Mouse (Mus musculus): ENCODE measurements at regions not wholly inside any gene's neighbourhood (a gene's known extent, or its start where the extent isn't known, plus 50 kb on each side); places are given as distances from the start of the nearest gene placed in this dataset.

GRCm38 (mm10) chr1:165046056-165046455, 110.7 kb upstream of the Xcl1 start:
- DNase-seq = no peak
- Histone ChIP-seq H3K4me1 (ENCODE audit: control insufficient read depth, insufficient read depth, low read length) (no peaks in the 10 kb centered on the region), H3K4me3 (ENCODE audit: insufficient read depth, low read depth, low read length) (no peak overlapping the region), H3K27me3 (replicated peaks; ENCODE audit: control insufficient read depth, insufficient read depth, low read length) (no peaks in the 10 kb centered on the region), H3K27ac (ENCODE audit: insufficient read depth, low read depth, low read length) (no peak overlapping the region), H3K36me3 (ENCODE audit: control insufficient read depth, insufficient read depth, low read length) (no peaks in the 10 kb centered on the region)
- whole genome bisulfite sequencing = 53% methylated on average over 4 of the region's 4 CpGs
- TF ChIP-seq POLR2A (IDR thresholded peaks at IDR 0.05; ENCODE audit: low read depth, low read length) (no peak), CTCF (conservative IDR thresholded peaks at IDR 0.05; ENCODE audit: insufficient read depth, insufficient read length, low read depth, low read length) (no peak)

- no peak for DNase-seq
- Histone ChIP-seq H3K4me1 (ENCODE audit: control insufficient read depth, insufficient read depth, low read length) (no peaks in the 10 kb centered on the region), H3K4me3 (ENCODE audit: insufficient read depth, low read depth, low read length) (no peak overlapping the region), H3K27ac (ENCODE audit: insufficient read depth, low read depth, low read length) (no peak overlapping the region), H3K27me3 (replicated peaks; ENCODE audit: control insufficient read depth, insufficient read depth, low read length) (no peaks in the 10 kb centered on the region), H3K36me3 (ENCODE audit: control insufficient read depth, insufficient read depth, low read length) (no peaks in the 10 kb centered on the region)
- WGBS = 62% methylated on average over 3 of the region's 3 CpGs
- TF ChIP-seq POLR2A (IDR thresholded peaks at IDR 0.05; ENCODE audit: low read depth, low read length) (no peak), CTCF (conservative IDR thresholded peaks at IDR 0.05; ENCODE audit: insufficient read depth, insufficient read length, low read depth, low read length) (no peak)
These were observed 108.0 kb upstream of the Xcl1 start for GRCm38 (mm10) chr1:165043361-165043760.

- no peak for TF ChIP-seq CTCF (conservative IDR thresholded peaks at IDR 0.05; ENCODE audit: insufficient read depth, insufficient read length, low read depth, low read length)
- no peak for TF ChIP-seq POLR2A (IDR thresholded peaks at IDR 0.05; ENCODE audit: low read depth, low read length)
- WGBS = 57% methylated on average over 2 of the region's 2 CpGs
These were observed 106.8 kb upstream of the Xcl1 start for GRCm38 (mm10) chr1:165042105-165042504.

GRCm38 (mm10) chr1:165036631-165037030, 101.3 kb upstream of the Xcl1 start:
- Histone ChIP-seq H3K36me3 (ENCODE audit: control insufficient read depth, insufficient read depth, low read length) (no peaks in the 10 kb centered on the region), H3K4me1 (ENCODE audit: control insufficient read depth, insufficient read depth, low read length) (no peaks in the 10 kb centered on the region), H3K27me3 (replicated peaks; ENCODE audit: control insufficient read depth, insufficient read depth, low read length) (no peaks in the 10 kb centered on the region), H3K27ac (ENCODE audit: insufficient read depth, low read depth, low read length) (no peak overlapping the region), H3K4me3 (ENCODE audit: insufficient read depth, low read depth, low read length) (no peak overlapping the region)
- no peak for TF ChIP-seq CTCF (conservative IDR thresholded peaks at IDR 0.05; ENCODE audit: insufficient read depth, insufficient read length, low read depth, low read length)
- no peak for TF ChIP-seq POLR2A (IDR thresholded peaks at IDR 0.05; ENCODE audit: low read depth, low read length)
- no peak for DNase-seq
- 67% methylated on average over 3 of the region's 3 CpGs for WGBS

More at GRCm38 (mm10) chr1:165042105-165042504, 106.8 kb upstream of the Xcl1 start:
- DNase-seq = no peak
- no peaks in the 10 kb centered on the region for H3K4me1 ChIP-seq (ENCODE audit: control insufficient read depth, insufficient read depth, low read length)
- no peak overlapping the region for H3K4me3 ChIP-seq (ENCODE audit: insufficient read depth, low read depth, low read length)
- H3K36me3 ChIP-seq (ENCODE audit: control insufficient read depth, insufficient read depth, low read length) = no peaks in the 10 kb centered on the region
- no peaks in the 10 kb centered on the region for H3K27me3 ChIP-seq (replicated peaks; ENCODE audit: control insufficient read depth, insufficient read depth, low read length)
- no peak overlapping the region for H3K27ac ChIP-seq (ENCODE audit: insufficient read depth, low read depth, low read length)

GRCm38 (mm10) chr1:165035618-165036017, 100.3 kb upstream of the Xcl1 start:
- Histone ChIP-seq H3K4me3 (ENCODE audit: insufficient read depth, low read depth, low read length) (no peak overlapping the region), H3K27ac (ENCODE audit: insufficient read depth, low read depth, low read length) (no peak overlapping the region), H3K27me3 (replicated peaks; ENCODE audit: control insufficient read depth, insufficient read depth, low read length) (no peaks in the 10 kb centered on the region), H3K4me1 (ENCODE audit: control insufficient read depth, insufficient read depth, low read length) (no peaks in the 10 kb centered on the region), H3K36me3 (ENCODE audit: control insufficient read depth, insufficient read depth, low read length) (no peaks in the 10 kb centered on the region)
- DNase-seq = peak; percentile 57
- WGBS = 94% methylated on average over 1 of the region's 1 CpGs
- TF ChIP-seq CTCF (conservative IDR thresholded peaks at IDR 0.05; ENCODE audit: insufficient read depth, insufficient read length, low read depth, low read length) (peak; percentile 57), POLR2A (IDR thresholded peaks at IDR 0.05; ENCODE audit: low read depth, low read length) (no peak)

- H3K36me3 ChIP-seq (ENCODE audit: control insufficient read depth, insufficient read depth, low read length) = no peaks in the 10 kb centered on the region
- TF ChIP-seq POLR2A (IDR thresholded peaks at IDR 0.05; ENCODE audit: low read depth, low read length) = no peak
- TF ChIP-seq CTCF (conservative IDR thresholded peaks at IDR 0.05; ENCODE audit: insufficient read depth, insufficient read length, low read depth, low read length) = no peak
- H3K27me3 ChIP-seq (replicated peaks; ENCODE audit: control insufficient read depth, insufficient read depth, low read length) = no peaks in the 10 kb centered on the region
- H3K4me3 ChIP-seq (ENCODE audit: insufficient read depth, low read depth, low read length) = no peak overlapping the region
- WGBS = 52% methylated on average over 10 of the region's 10 CpGs
- H3K27ac ChIP-seq (ENCODE audit: insufficient read depth, low read depth, low read length) = no peak overlapping the region
- H3K4me1 ChIP-seq (ENCODE audit: control insufficient read depth, insufficient read depth, low read length) = no peaks in the 10 kb centered on the region
- DNase-seq = no peak
These were observed 85.7 kb upstream of the Xcl1 start for GRCm38 (mm10) chr1:165020960-165021563.

GRCm38 (mm10) chr1:165018692-165019309, 83.5 kb upstream of the Xcl1 start:
- Histone ChIP-seq H3K36me3 (ENCODE audit: control insufficient read depth, insufficient read depth, low read length) (no peaks in the 10 kb centered on the region), H3K27ac (ENCODE audit: insufficient read depth, low read depth, low read length) (no peak overlapping the region), H3K4me1 (ENCODE audit: control insufficient read depth, insufficient read depth, low read length) (no peaks in the 10 kb centered on the region), H3K27me3 (replicated peaks; ENCODE audit: control insufficient read depth, insufficient read depth, low read length) (no peaks in the 10 kb centered on the region), H3K4me3 (ENCODE audit: insufficient read depth, low read depth, low read length) (no peak overlapping the region)
- whole genome bisulfite sequencing = 28% methylated on average over 16 of the region's 16 CpGs
- TF ChIP-seq CTCF (conservative IDR thresholded peaks at IDR 0.05; ENCODE audit: insufficient read depth, insufficient read length, low read depth, low read length) (no peak), POLR2A (IDR thresholded peaks at IDR 0.05; ENCODE audit: low read depth, low read length) (no peak)
- DNase-seq = no peak

Data from kidney, adult 2 months (tissue).